Mouse (Mus musculus): ENCODE data around the gene Snta1. TPM values are rescaled to one million over a fixed set of nuclear protein-coding genes. Genes with fewer than 3 reads are reported as not detected.

The Snta1 gene
- total and polyA plus RNA-seq, 2 experiments from 2014 or later = 66.9 to 139 TPM

DNA sequence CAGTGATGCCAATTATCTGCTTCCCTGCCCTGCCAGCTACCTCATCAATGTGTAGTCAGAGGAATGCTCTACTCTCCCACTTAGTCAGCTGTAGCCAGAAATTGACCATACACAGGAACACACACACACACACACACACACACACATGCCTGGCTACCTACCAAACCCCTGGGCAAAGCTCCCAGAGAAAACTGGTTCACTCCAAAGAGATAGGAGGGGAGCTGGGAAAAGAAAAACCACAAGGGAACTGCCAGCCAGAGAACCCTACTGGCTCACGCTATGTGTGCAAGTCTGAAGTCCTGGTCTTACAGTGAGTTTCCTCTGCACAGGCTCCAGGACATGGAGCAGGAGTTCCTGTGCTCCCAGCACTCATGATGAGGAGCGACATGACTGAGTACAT, 2.5 kb upstream of the Snta1 start:
- H3K27me3 ChIP-seq (ENCODE audit: control insufficient read depth, insufficient read depth, low read length) = no peaks in the 10 kb centered on the region
- ATAC-seq (ENCODE audit: insufficient read depth, low read depth) (peak; percentile 52), DNase-seq (ENCODE audit: low spot score) (peak; percentile 82)
- H3K27ac ChIP-seq (ENCODE audit: low read depth) = peak overlapping the region; percentile 70
- H3K36me3 ChIP-seq (replicated peaks; ENCODE audit: control insufficient read depth, insufficient read depth, low read length) = no peaks in the 10 kb centered on the region
- no peak overlapping the region for H3K9ac ChIP-seq (replicated peaks; ENCODE audit: low read depth, low read length)
- WGBS = 32% methylated on average over 2 of the region's 2 CpGs
- TF ChIP-seq CTCF (IDR thresholded peaks at IDR 0.05; ENCODE audit: low read depth) = peak; percentile 19; the same call in 1 of the 2 replicates
- 0 out of 2 replicates have a peak, but pooled peaks have one; percentile 58 for TF ChIP-seq EP300 (IDR thresholded peaks at IDR 0.05; ENCODE audit: low read depth)
- no peak overlapping the region for H3K4me3 ChIP-seq (ENCODE audit: low read depth, low read length)
- H3K4me1 ChIP-seq (ENCODE audit: control insufficient read depth, insufficient read depth) = peaks cover 16% of the 10 kb centered on the region; the same call in 1 of the 2 replicates
- H3K4me2 ChIP-seq (ENCODE audit: low read depth, low read length) = no peak overlapping the region
- H3K9me3 ChIP-seq (replicated peaks; ENCODE audit: control insufficient read depth, low read length) = no peaks in the 10 kb centered on the region

DNA sequence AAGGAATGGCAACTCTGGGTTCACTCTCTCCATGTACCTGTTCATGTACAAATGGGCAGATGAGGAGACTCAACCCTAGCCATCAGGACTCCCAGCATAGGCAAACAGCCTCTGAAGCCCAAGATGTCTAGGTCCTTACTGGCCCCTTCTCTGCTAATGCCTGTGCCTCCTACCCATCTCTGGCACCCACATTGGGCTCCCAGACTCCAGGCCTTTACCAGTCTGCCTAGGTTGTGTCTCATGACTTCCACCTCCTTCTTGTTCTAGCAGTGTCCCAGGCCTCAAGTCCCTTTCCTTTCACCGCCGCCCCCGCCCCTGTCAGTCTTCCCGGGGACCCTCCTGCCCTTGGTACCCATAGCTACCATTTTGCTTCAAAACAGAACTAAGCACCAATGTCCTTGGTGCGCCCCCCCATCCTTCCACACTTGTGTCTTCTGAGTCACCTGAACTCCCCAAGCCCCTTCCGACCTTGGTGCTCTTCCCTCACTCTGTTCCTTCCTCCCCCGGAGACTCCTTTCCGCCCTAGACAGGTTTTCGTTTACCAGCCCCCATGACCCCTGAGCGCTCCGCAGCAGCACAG, 746 bp downstream of the Snta1 start:
- Histone ChIP-seq H3K36me3 (replicated peaks; ENCODE audit: control insufficient read depth, insufficient read depth, low read length) (no peaks in the 10 kb centered on the region), H3K9ac (replicated peaks; ENCODE audit: low read depth, low read length) (peak overlapping the region; percentile 82), H3K27ac (ENCODE audit: low read depth) (peak overlapping the region; percentile 93), H3K9me3 (replicated peaks; ENCODE audit: control insufficient read depth, low read length) (no peaks in the 10 kb centered on the region), H3K4me3 (ENCODE audit: low read depth, low read length) (peak overlapping the region; percentile 79), H3K4me2 (ENCODE audit: low read depth, low read length) (peak overlapping the region; percentile 74), H3K4me1 (ENCODE audit: control insufficient read depth, insufficient read depth) (peaks cover 35% of the 10 kb centered on the region), H3K27me3 (ENCODE audit: control insufficient read depth, insufficient read depth, low read length) (no peaks in the 10 kb centered on the region)
- ATAC-seq (ENCODE audit: insufficient read depth, low read depth) (no peak), DNase-seq (ENCODE audit: low spot score) (no peak)
- WGBS = 16% methylated on average over 11 of the region's 11 CpGs
- TF ChIP-seq CTCF (IDR thresholded peaks at IDR 0.05; ENCODE audit: low read depth) (no peak), EP300 (IDR thresholded peaks at IDR 0.05; ENCODE audit: low read depth) (no peak)

DNA sequence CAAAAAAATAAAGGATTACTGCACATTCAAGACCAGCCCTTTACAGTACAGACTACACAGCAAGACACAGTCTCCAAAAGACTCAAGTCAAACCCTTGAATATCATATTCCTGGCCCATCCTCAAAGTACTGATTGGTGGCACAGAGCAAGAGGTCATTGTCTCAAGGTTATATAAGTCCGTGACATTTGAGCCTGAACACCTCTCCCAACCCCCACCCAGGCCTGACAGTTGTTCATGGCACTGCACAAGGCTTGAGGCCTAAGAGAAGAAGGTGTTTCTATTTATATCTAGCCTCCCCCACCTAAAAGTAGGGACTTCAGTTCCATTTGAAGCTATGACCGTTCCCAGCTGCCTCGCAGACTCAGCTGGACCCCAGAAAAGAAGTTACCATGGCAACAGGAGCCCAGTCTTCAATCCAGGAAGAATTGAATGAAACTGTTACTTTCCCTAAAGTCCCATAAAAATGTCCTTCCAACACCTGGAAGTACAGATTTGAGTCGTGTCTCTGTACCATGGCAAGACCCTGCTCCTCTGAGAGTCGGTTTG, 2.4 kb downstream of the Snta1 start:
- peak overlapping the region; percentile 74 for H3K4me2 ChIP-seq (ENCODE audit: low read depth, low read length)
- 0 out of 2 replicates have a peak overlapping the region, but pooled peaks have one; percentile 82 for H3K9ac ChIP-seq (replicated peaks; ENCODE audit: low read depth, low read length)
- H3K27ac ChIP-seq (ENCODE audit: low read depth) = peak overlapping the region; percentile 93
- no peaks in the 10 kb centered on the region for H3K9me3 ChIP-seq (replicated peaks; ENCODE audit: control insufficient read depth, low read length)
- WGBS = 36% methylated on average over 5 of the region's 5 CpGs
- ATAC-seq (ENCODE audit: insufficient read depth, low read depth) = no peak
- DNase-seq (ENCODE audit: low spot score) = no peak
- peak overlapping the region; percentile 79 for H3K4me3 ChIP-seq (ENCODE audit: low read depth, low read length)
- H3K27me3 ChIP-seq (ENCODE audit: control insufficient read depth, insufficient read depth, low read length) = no peaks in the 10 kb centered on the region
- peaks cover 8% of the 10 kb centered on the region; the same call in 1 of the 2 replicates for H3K36me3 ChIP-seq (replicated peaks; ENCODE audit: control insufficient read depth, insufficient read depth, low read length)
- peaks cover 36% of the 10 kb centered on the region for H3K4me1 ChIP-seq (ENCODE audit: control insufficient read depth, insufficient read depth)
- TF ChIP-seq CTCF (IDR thresholded peaks at IDR 0.05; ENCODE audit: low read depth) = no peak
- TF ChIP-seq EP300 (IDR thresholded peaks at IDR 0.05; ENCODE audit: low read depth) = no peak

DNA sequence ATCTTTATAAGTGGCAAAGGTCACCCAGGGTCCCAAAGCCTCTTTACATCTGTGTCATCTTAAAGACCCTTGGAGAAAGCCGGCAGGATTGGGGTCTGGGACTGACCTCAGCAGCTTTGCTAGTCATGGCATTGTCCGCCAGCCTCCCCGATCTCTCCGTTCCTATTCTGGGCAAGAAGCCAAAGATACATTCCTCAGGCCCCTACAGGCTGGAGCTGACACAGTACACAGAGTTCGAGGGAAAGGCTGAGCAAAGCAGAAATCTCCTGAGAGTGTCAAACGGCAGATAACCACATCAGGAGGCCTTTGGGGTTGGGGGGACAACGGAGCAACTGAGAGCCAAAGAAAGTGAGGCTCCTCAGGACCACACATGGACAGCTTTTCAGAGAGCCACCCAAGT, 5.1 kb downstream of the Snta1 start:
- peak overlapping the region; percentile 8; the same call in 1 of the 2 replicates for H3K4me2 ChIP-seq (ENCODE audit: low read depth, low read length)
- peak overlapping the region; percentile 38; the same call in 1 of the 2 replicates for H3K9ac ChIP-seq (replicated peaks; ENCODE audit: low read depth, low read length)
- peaks cover 36% of the 10 kb centered on the region for H3K4me1 ChIP-seq (ENCODE audit: control insufficient read depth, insufficient read depth)
- peaks cover 20% of the 10 kb centered on the region for H3K36me3 ChIP-seq (replicated peaks; ENCODE audit: control insufficient read depth, insufficient read depth, low read length)
- no peaks in the 10 kb centered on the region for H3K9me3 ChIP-seq (replicated peaks; ENCODE audit: control insufficient read depth, low read length)
- H3K27ac ChIP-seq (ENCODE audit: low read depth) = peak overlapping the region; percentile 88
- TF ChIP-seq CTCF (IDR thresholded peaks at IDR 0.05; ENCODE audit: low read depth) (no peak; the same call in 1 of the 2 replicates), EP300 (IDR thresholded peaks at IDR 0.05; ENCODE audit: low read depth) (no peak)
- DNase-seq (ENCODE audit: low spot score) (peak; percentile 95), ATAC-seq (ENCODE audit: insufficient read depth, low read depth) (peak; percentile 83)
- H3K27me3 ChIP-seq (ENCODE audit: control insufficient read depth, insufficient read depth, low read length) = no peaks in the 10 kb centered on the region
- 3% methylated on average over 7 of the region's 7 CpGs for WGBS
- no peak overlapping the region for H3K4me3 ChIP-seq (ENCODE audit: low read depth, low read length)

DNA sequence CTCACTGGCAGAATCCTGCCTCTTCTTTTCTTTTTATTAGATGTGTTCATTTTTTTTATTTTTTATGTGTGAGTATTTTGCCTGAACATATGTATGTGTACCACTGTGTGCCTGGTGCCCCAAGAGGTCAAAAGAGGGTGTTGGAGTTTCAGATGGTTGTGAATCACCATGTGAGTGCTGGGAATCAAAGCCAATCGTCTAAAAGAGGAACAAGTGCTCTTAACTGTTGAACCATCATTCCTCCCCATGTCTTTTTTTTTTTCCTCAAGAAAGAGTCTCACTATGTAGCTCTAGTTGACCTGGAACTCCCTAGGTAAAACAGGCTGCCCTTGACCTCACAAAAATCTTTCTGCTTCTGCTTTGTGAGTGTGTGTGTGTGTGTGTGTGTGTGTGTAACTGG, 5.9 kb downstream of the Snta1 start:
- no peak for ATAC-seq (ENCODE audit: insufficient read depth, low read depth)
- Histone ChIP-seq H3K4me1 (ENCODE audit: control insufficient read depth, insufficient read depth) (peaks cover 36% of the 10 kb centered on the region), H3K4me3 (ENCODE audit: low read depth, low read length) (no peak overlapping the region), H3K27ac (ENCODE audit: low read depth) (peak overlapping the region; percentile 88; the same call in 1 of the 2 replicates), H3K4me2 (ENCODE audit: low read depth, low read length) (no peak overlapping the region), H3K27me3 (ENCODE audit: control insufficient read depth, insufficient read depth, low read length) (no peaks in the 10 kb centered on the region), H3K36me3 (replicated peaks; ENCODE audit: control insufficient read depth, insufficient read depth, low read length) (peaks cover 20% of the 10 kb centered on the region), H3K9ac (replicated peaks; ENCODE audit: low read depth, low read length) (no peak overlapping the region), H3K9me3 (replicated peaks; ENCODE audit: control insufficient read depth, low read length) (no peaks in the 10 kb centered on the region)
- WGBS = 14% methylated on average over 1 of the region's 1 CpGs
- TF ChIP-seq EP300 (IDR thresholded peaks at IDR 0.05; ENCODE audit: low read depth) (no peak), CTCF (IDR thresholded peaks at IDR 0.05; ENCODE audit: low read depth) (no peak)
- no peak for DNase-seq (ENCODE audit: low spot score)

All from heart, postnatal 0 days (tissue).